Mouse (Mus musculus) liver, embryonic 14.5 days (tissue): Measurements from ENCODE around the gene Ddx31. TPM values are rescaled to one million over a fixed set of nuclear protein-coding genes. Genes with fewer than 3 reads are reported as not detected.

Source experiments
- ATAC-seq: fragments of 200-750 bp; cut with Nextera tagmentation; 2 replicates; pipeline ENCODE4 v1.8.0; 2017; ENCODE audit warnings: moderate number of reproducible peaks, mild to moderate bottlenecking, moderate library complexity; ENCODE audit not compliant: insufficient read depth
- DNase-seq, 3 experiments: peaks; one replicate each; pipeline ENCODE4 v3.0.0-alpha.2; 2012 to 2013; ENCODE audit warnings: low read depth in 3 of 3, low spot score in 3 of 3
- H3K27ac ChIP-seq: fragments of 300-500 bp; sonication (generic); 2 replicates; pipeline ENCODE4 v1.5.1; 2014; ENCODE audit warnings: moderate library complexity, mild to moderate bottlenecking, control low read depth, inconsistent platforms
- H3K27me3 ChIP-seq: fragments of 300-500 bp; sonication (generic); 2 replicates; pipeline ENCODE4 v1.6.1; 2014; ENCODE audit warnings: mild to moderate bottlenecking, low read length, moderate library complexity; ENCODE audit not compliant: control insufficient read depth, insufficient read depth
- H3K36me3 ChIP-seq: fragments of 300-500 bp; sonication (generic); replicated peaks from 2 replicates; pipeline ENCODE4 v1.6.1; 2014; ENCODE audit warnings: low read depth; ENCODE audit not compliant: control insufficient read depth, insufficient read depth
- H3K4me1 ChIP-seq, 2 experiments: fragments of 200-500 bp in 1 of 2; fragments of 300-500 bp in 1 of 2; sonication (generic) in 1 of 2; replicated peaks; 2 replicates each; pipeline ENCODE4 v1.6.1; 2012 to 2014; ENCODE audit warnings: antibody characterized with exemption in 1 of 2, inconsistent platforms in 1 of 2, low read length in 1 of 2; ENCODE audit not compliant: control insufficient read depth in 2 of 2, insufficient read depth in 2 of 2
- H3K4me2 ChIP-seq: fragments of 300-500 bp; sonication (generic); 2 replicates; pipeline ENCODE4 v1.6.1; 2014; ENCODE audit warnings: low read depth, mild to moderate bottlenecking, control low read depth, moderate library complexity
- H3K4me3 ChIP-seq, 2 experiments: fragments of 200-500 bp in 1 of 2; fragments of 300-500 bp in 1 of 2; sonication (generic) in 1 of 2; 2 replicates each; pipeline ENCODE4 v1.5.1; 2012 to 2014; ENCODE audit warnings: low read depth in 2 of 2, low read length in 2 of 2, mild to moderate bottlenecking in 2 of 2, control low read depth in 1 of 2, inconsistent platforms in 1 of 2, moderate library complexity in 1 of 2; ENCODE audit not compliant: insufficient read depth in 1 of 2
- H3K9ac ChIP-seq: fragments of 300-500 bp; sonication (generic); replicated peaks from 2 replicates; pipeline ENCODE4 v1.6.1; 2014; ENCODE audit warnings: mild to moderate bottlenecking, control low read depth, moderate library complexity
- H3K9me3 ChIP-seq: fragments of 300-500 bp; sonication (generic); 2 replicates; pipeline ENCODE4 v1.6.1; 2016; ENCODE audit warnings: low read length, mixed read lengths; ENCODE audit not compliant: control insufficient read depth
- CTCF ChIP-seq: IDR thresholded peaks from 2 replicates; pipeline ENCODE4 v1.5.1; 2016; ENCODE audit warnings: antibody characterized with exemption, low read depth, control low read depth
- EP300 ChIP-seq: IDR thresholded peaks from 2 replicates; pipeline ENCODE4 v1.6.1; 2016; ENCODE audit warnings: antibody characterized with exemption, low read depth
- WGBS: fragments of 180-500 bp; shearing (Covaris S2); extraction: QIAGEN DNeasy Blood & Tissue Kit; methylation state at CpG from one replicate; pipeline ENCODE4 v1.1.7; 2014; ENCODE audit not compliant: insufficient replicate concordance; 5-methylcytosine and 5-hydroxymethylcytosine counted together
- polyA plus RNA-seq, 2 experiments: library from polyadenylated mRNA; depleted of rRNA in 1 of 2; stranded (reverse) in 1 of 2; unstranded in 1 of 2; fragments of >200 nt; fragmentation: Nextera tagmentation in 1 of 2; extraction: Ambion mirVana in 1 of 2; gene quantifications; 2 replicates each; pipeline versions ENCODE4 v1.2.1 to v1.2.3; 2012 to 2014

Gene Ddx31
- polyA plus RNA-seq, 2 experiments: 3.5 to 5.0 TPM

DNA sequence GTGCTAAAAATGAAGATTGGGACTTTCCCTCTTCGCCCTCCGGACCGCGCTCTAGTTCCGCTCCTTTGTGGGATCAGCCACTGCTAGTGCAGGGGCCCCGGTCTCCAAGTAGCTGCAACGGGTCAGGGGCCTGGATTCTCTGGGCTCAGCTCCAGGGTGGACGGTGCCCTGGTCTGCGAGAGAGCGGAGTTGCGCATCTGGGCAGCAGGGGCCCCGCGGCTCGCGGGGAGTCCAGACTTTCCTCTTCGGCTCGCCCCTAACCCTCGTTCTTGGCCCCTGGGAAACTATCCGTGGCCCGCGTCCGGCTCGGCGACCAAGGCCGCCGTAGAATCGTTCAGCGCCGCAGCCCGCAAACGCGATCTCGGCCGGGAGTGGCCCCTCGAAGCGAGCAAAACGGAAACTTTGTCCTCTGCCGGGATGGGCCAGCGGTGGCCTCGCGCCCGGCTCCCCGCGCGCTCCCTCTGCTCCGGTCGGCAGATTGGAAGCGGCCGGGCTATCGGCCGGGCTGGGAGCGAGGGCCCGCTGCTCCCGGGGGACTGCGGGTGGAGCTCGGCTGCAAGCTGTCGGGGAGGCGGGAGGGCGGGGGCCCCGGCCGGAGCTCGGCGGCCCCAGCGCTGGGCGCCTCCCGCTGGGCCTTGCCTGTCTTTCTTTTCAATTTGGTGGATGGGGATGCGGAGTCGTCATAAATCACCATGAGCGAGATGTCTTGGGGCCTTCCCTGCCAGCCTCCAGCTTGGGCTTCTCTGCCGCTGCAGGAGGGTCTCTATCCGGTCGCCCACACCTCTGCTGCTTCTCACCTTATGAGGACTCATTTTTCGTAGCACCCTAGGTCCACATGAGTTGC lies 77.5 kb downstream of the Ddx31 start:
- TF ChIP-seq CTCF: no peak
- no peak for TF ChIP-seq EP300
- 2% methylated on average over 73 of the region's 73 CpGs for WGBS
- ATAC-seq (no peak), DNase-seq (no peak)
- Histone ChIP-seq H3K9ac (no peak overlapping the region), H3K4me2 (no peak overlapping the region), H3K36me3 (no peaks in the 10 kb centered on the region), H3K4me1 (no peaks in the 10 kb centered on the region), H3K4me3 (0 out of 4 replicates have a peak overlapping the region, but pooled peaks of 1 of the 2 experiments have one; percentile 8), H3K9me3 (no peaks in the 10 kb centered on the region), H3K27me3 (peaks cover 74% of the 10 kb centered on the region), H3K27ac (no peak overlapping the region)

DNA sequence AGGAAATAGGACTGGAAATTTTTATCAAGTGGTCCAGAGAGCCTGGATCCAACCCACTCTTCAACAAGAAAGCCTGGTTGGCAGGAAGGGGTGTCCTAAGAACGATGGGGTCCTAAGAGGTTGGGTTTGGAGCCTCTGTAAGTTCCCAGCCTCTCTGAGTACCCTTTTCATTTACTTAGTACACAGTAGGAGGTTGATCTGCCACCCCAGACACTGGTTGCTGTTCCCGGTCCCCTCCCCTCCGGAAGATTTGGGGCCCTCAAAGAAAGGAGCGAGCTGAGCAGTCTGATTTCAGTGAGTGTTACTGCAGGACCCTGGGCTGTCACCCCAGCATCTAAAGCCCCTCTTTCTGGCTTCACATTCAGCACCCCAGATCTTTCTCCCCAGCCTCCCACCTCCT lies 78.8 kb downstream of the Ddx31 start:
- Histone ChIP-seq H3K9ac (no peak overlapping the region), H3K36me3 (no peaks in the 10 kb centered on the region), H3K27me3 (peaks cover 61% of the 10 kb centered on the region), H3K4me3 (no peak overlapping the region), H3K27ac (no peak overlapping the region), H3K4me1 (no peaks in the 10 kb centered on the region), H3K9me3 (no peaks in the 10 kb centered on the region), H3K4me2 (no peak overlapping the region)
- ATAC-seq: no peak
- 1% methylated on average over 4 of the region's 4 CpGs for WGBS
- no peak for DNase-seq
- no peak for TF ChIP-seq EP300
- no peak for TF ChIP-seq CTCF

DNA sequence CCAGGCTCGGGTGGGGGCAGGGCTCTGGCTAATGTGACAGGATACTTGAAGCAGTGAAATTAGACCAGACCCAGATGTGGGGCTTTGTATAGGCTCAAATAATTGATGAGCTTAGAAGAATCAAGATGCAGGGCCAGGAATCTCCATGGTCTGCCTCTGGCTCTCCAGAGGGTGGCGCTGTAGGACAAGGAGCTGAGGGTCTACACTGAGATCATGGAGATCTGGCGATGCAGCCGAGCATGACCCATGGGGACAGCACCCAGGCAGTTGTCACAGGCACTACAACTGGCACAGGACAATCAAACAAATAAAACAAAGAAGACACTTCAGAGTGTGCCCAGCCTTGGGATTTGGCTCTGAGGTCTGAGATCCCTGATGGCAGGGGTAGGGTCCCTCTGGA lies 83.7 kb downstream of the Ddx31 start:
- DNase-seq: peak in 2 of 3 experiments; percentile 7 to 10
- Histone ChIP-seq H3K4me3 (no peak overlapping the region), H3K4me2 (no peak overlapping the region), H3K27me3 (peaks cover 12% of the 10 kb centered on the region), H3K9me3 (no peaks in the 10 kb centered on the region), H3K4me1 (no peaks in the 10 kb centered on the region), H3K36me3 (no peaks in the 10 kb centered on the region), H3K27ac (no peak overlapping the region), H3K9ac (no peak overlapping the region)
- ATAC-seq: no peak
- TF ChIP-seq CTCF: peak; percentile 83
- TF ChIP-seq EP300: no peak
- WGBS: 4% methylated on average over 4 of the region's 4 CpGs

GRCm38 (mm10) chr2:28930571-28930970 lies 90.4 kb downstream of the Ddx31 start:
- no peak for DNase-seq
- no peaks in the 10 kb centered on the region for H3K36me3 ChIP-seq
- no peaks in the 10 kb centered on the region for H3K27me3 ChIP-seq
- no peak overlapping the region for H3K9ac ChIP-seq
- no peak for ATAC-seq
- H3K4me3 ChIP-seq: no peak overlapping the region
- no peak overlapping the region for H3K27ac ChIP-seq
- H3K4me2 ChIP-seq: no peak overlapping the region
- 73% methylated on average over 3 of the region's 3 CpGs for WGBS
- H3K4me1 ChIP-seq: no peaks in the 10 kb centered on the region
- no peaks in the 10 kb centered on the region for H3K9me3 ChIP-seq
- TF ChIP-seq EP300: no peak
- TF ChIP-seq CTCF: peak; percentile 47

- no peak overlapping the region for H3K4me3 ChIP-seq
- TF ChIP-seq EP300 (no peak), CTCF (no peak)
- no peaks in the 10 kb centered on the region for H3K9me3 ChIP-seq
- no peak overlapping the region for H3K9ac ChIP-seq
- WGBS: 13% methylated on average over 7 of the region's 7 CpGs
- ATAC-seq: no peak
- H3K36me3 ChIP-seq: no peaks in the 10 kb centered on the region
- no peak overlapping the region for H3K27ac ChIP-seq
- H3K4me1 ChIP-seq: no peaks in the 10 kb centered on the region
- H3K4me2 ChIP-seq: no peak overlapping the region
- no peak for DNase-seq
- H3K27me3 ChIP-seq: no peaks in the 10 kb centered on the region
These were observed 98.8 kb downstream of the Ddx31 start for GRCm38 (mm10) chr2:28938997-28939396.
